Mouse (Mus musculus): ENCODE measurements around the gene Tmem130.

Gene Tmem130

GRCm38 (mm10) chr5:144729216-144729615 lies 32.4 kb downstream of the Tmem130 start:
- DNase-seq = no peak

GRCm38 (mm10) chr5:144728237-144728636 lies 33.4 kb downstream of the Tmem130 start:
- DNase-seq = no peak

- peak; percentile 87 to 93 for DNase-seq
Observed at GRCm38 (mm10) chr5:144727119-144727518, 34.5 kb downstream of the Tmem130 start.

GRCm38 (mm10) chr5:144725554-144725953 lies 36.1 kb downstream of the Tmem130 start:
- no peak for DNase-seq

GRCm38 (mm10) chr5:144724926-144725325 lies 36.7 kb downstream of the Tmem130 start:
- no peak for DNase-seq

GRCm38 (mm10) chr5:144720281-144720680 lies 41.3 kb downstream of the Tmem130 start:
- DNase-seq = peak; percentile 59 to 69

GRCm38 (mm10) chr5:144719781-144720180 lies 41.8 kb downstream of the Tmem130 start:
- DNase-seq = peak; percentile 52 to 65

- peak in 1 of 2 experiments; percentile 33 for DNase-seq
Observed at GRCm38 (mm10) chr5:144717186-144717585, 44.4 kb downstream of the Tmem130 start.

GRCm38 (mm10) chr5:144713371-144713770 lies 48.2 kb downstream of the Tmem130 start:
- DNase-seq = no peak

GRCm38 (mm10) chr5:144707603-144708002 lies 54.0 kb downstream of the Tmem130 start:
- peak; percentile 66 to 67 for DNase-seq

GRCm38 (mm10) chr5:144703464-144704368 lies 57.9 kb downstream of the Tmem130 start:
- peak; percentile 68 to 77 for DNase-seq

GRCm38 (mm10) chr5:144695289-144696060 lies 66.1 kb downstream of the Tmem130 start:
- DNase-seq = no peak

GRCm38 (mm10) chr5:144694161-144694560 lies 67.5 kb downstream of the Tmem130 start:
- no peak for DNase-seq

- no peak for DNase-seq
Observed at GRCm38 (mm10) chr5:144691421-144691820, 70.2 kb downstream of the Tmem130 start.

GRCm38 (mm10) chr5:144688371-144688770 lies 73.2 kb downstream of the Tmem130 start:
- DNase-seq = no peak

Measured in cerebellum, postnatal 25 days (tissue).